Mouse (Mus musculus): ENCODE data around the gene Gm7945.
"Not testable (repeated sequence)": the region's sequence is repeated elsewhere in the genome, so short reads cannot be mapped to it uniquely, and the experiment has no call there.

Gene Gm7945

DNA sequence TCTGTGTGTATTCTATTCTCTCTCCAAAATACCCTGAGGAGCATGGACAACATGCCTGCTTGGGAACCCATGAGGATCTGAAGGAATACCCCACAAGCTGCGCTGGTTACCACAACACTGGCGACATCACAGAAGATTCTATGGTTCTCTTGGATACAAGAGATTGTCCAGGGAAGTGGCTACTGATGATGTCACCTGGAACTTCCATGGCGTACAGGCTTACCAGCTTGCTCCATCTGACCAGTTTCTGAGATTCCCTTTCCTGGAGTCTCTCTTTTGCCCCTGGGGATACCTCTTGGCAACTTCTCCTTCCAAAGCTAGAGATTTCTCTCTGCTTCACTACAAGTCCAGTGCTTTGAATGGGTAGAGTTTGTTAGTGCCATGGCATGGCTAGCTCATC is at the start of gene Gm7945:
TSS of gene Gm7945 (minus strand) at position 101 of the 400 bp plus-strand sequence.
- DNase-seq (ENCODE audit: low spot score in 2 of 2): not testable (repeated sequence)

DNA sequence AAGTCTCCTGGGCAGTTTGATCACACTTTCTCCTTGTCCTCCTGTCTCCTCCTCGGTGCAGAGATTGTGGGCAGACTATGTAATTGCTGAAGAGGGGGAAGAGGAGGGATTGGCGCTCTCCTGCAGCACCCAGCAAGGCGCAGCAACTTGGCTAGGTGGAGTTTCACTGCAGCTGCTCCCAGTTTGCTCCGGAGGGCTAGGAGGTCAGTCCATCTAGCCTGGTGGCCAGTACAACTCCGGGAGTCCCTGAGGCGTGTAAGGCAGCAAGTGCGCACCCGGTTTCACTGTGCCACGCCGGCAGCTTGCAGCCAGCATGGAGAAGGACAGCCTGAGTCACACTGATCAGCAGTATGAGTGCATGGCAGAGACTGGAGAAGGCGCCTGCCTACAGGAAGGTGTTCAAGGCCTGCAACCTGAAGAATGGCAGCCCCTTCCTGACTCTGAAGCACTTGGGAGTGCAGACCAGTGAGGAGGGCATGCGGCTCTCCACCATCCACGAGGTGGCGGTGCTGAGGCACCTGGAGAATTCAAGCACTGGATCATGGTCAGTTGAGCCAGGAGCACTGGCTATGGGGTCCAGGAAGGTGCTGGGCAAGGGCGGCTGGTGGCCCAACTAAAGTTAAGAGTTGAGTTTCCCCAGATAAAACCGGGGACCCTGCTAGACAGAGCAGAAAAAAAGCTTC is 39.4 kb upstream of the Gm7945 start:
- not testable (repeated sequence) for DNase-seq (ENCODE audit: low spot score in 2 of 2)

DNA sequence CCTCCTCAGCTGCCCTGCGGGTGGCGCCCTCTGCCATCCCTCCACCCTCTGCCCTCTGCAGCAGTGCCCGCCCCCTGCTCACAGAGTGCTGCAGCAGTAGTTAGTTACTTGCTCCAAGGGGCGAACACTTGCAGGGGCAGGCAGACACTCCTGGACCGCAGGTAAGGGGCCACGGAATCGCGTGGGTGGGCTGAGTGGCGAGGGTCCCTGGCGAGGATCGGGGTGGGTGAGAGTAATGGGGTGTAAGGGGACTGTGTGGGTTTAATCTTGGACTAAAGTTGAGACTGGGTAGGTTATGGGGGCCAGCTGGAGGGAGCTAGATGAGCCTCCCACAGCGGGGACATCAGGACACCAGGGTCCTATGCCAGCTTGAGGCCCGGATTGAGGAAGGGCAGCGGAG is 38.5 kb upstream of the Gm7945 start:
- DNase-seq (ENCODE audit: low spot score in 2 of 2): not testable (repeated sequence)

DNA sequence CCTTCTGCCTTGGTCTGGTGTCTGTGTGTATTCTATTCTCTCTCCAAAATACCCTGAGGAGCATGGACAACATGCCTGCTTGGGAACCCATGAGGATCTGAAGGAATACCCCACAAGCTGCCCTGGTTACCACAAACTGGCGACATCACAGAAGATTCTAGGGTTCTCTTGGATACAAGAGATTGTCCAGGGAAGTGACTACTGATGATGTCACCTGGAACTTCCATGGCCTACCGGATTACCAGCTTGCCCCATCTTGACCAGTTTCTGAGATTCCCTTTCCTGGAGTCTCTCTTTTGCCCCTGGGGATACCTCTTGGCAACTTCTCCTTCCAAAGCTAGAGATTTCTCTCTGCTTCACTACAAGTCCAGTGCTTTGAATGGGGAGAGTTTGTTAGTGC is 22.0 kb upstream of the Gm7945 start, which contains the start of gene Gm6482:
TSS of gene Gm6482 (minus strand) at position 101 of the 400 bp plus-strand sequence.
- DNase-seq (ENCODE audit: low spot score in 2 of 2): not testable (repeated sequence)

DNA sequence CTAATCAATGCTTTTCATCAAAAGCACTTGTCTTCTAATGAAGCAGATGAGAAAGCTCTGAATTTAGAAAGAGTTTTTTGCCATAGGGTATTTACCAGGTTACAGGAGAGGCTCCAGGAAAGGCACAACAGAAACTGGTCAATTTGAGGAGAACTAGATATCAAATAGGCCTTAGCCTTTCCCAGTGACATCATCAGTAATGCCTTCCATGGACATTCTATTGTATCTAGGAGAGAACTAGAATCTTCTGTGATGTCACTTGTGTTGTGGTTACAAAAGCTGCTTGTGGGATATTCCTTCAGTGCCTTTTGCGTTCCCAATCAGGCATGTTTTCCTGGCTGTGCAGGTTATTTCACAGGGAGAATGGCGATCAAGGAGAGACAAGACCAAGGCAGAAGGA is 37.9 kb downstream of the Gm7945 start, which contains the start of gene Gm5798:
TSS of gene Gm5798 (plus strand) at position 301 of the 400 bp plus-strand sequence.
- not testable (repeated sequence) for DNase-seq (ENCODE audit: low spot score in 2 of 2)

All from urinary bladder, postnatal 36 days (tissue).